Mouse (Mus musculus) Patski (cell line): ENCODE data around the gene Srr. TPM values are rescaled to one million over a fixed set of nuclear protein-coding genes. Genes with fewer than 3 reads are reported as not detected.

Experiments
- ATAC-seq: fragments of 100-300 bp; one replicate; pipeline ENCODE4 v1.8.0; 2021
- CTCF ChIA-PET: fragments of 350-600 bp; sonication (Branson Sonifier 250); formaldehyde crosslinking; loops from one replicate; lab custom pipeline; 2022; ENCODE audit warnings: inconsistent platforms; lab: Charles Lee
- POLR2A ChIA-PET: fragments of 350-600 bp; sonication (Branson Sonifier 250); formaldehyde crosslinking; loops from one replicate; lab custom pipeline; 2022; ENCODE audit warnings: antibody characterized with exemption, inconsistent platforms; lab: Charles Lee
- DNase-seq: peaks from one replicate; pipeline ENCODE4 v3.0.0-alpha.2; 2011; ENCODE audit warnings: low read depth, low spot score
- H3K27me3 ChIP-seq: fragments of 371-371 bp; one replicate; pipeline ENCODE4 v1.5.1; 2021
- CTCF ChIP-seq: fragments of 100-300 bp; IDR thresholded peaks from one replicate; pipeline ENCODE4 v1.5.1; 2021
- in situ Hi-C: fragments of 300-500 bp; cut with MboI; formaldehyde crosslinking; loops from 3 replicates; pipeline ENCODE4 v1.11.1; 2018; ENCODE audit warnings: low pct_unique_long_range_greater_than_20kb, mixed read lengths
- polyA plus RNA-seq: library from polyadenylated mRNA; unstranded; gene quantifications from one replicate; pipeline ENCODE4 v1.2.3, GENCODE M21; 2021

Srr gene
- polyA plus RNA-seq, 1 experiment from 2014 or later = 28.5 TPM

DNA sequence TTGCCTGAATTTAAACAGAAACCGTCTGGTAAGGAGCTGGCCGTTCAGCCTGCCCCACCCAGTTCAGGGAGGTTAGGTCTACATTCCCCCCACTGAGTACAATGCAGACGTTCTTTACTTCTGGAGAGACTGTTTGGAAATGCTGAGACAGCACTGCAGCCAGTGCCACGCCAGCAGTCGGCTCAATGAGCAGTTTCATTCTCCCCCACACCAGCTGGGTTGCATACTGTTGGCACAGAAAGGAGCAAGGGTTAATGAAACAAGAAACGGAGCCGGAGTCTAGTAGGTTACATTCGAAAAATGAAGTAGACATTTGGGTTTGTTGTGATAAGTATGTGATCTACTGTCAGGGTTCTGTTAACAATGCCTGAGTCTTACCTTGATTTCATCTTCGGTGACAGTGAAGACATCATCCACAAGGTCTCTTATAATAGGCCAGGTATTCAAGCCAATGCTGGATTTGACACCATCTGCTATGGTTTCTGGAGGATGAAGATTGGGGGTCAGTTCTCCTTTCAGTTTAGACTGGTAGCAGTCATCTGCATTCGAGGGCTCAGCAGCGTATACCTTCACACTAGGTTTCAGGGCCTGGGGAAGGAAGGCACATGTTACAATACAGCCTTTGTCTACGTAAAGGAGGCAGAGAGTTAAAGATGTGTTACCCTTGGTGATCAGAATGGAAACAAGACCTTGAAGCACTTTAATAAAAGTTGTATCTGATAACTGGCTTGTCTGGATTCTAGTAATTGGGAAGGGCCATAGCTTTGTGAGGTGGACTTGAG is 16.9 kb downstream of the Srr start:
- CTCF ChIA-PET = no interaction called here
- POLR2A ChIA-PET = no interaction called here
- in situ Hi-C loops = no loop called here
- ATAC-seq = no peak
- TF ChIP-seq CTCF = no peak
- no peaks in the 10 kb centered on the region for H3K27me3 ChIP-seq
- no peak for DNase-seq

DNA sequence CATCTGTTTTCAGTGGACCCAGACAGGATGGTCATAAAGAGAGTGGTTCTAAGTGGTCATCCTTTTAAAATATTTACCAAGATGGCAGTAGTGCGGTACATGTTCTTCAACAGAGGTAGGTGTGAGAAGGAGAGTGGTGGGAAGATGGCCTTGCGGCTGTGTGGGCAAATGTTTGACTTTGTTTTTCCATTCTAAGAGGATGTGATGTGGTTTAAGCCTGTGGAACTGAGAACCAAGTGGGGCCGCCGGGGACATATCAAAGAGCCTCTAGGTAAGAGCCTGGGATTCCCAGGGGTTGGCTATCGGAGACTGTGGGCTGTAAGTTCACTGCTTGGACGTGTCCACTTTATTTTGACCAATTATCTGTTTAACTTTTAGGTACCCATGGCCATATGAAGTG is 17.9 kb downstream of the Srr start:
- H3K27me3 ChIP-seq = no peaks in the 10 kb centered on the region
- no peak for TF ChIP-seq CTCF
- ChIA-PET POLR2A (no interaction called here), CTCF (no interaction called here)
- no peak for ATAC-seq
- in situ Hi-C loops = no loop called here
- no peak for DNase-seq

DNA sequence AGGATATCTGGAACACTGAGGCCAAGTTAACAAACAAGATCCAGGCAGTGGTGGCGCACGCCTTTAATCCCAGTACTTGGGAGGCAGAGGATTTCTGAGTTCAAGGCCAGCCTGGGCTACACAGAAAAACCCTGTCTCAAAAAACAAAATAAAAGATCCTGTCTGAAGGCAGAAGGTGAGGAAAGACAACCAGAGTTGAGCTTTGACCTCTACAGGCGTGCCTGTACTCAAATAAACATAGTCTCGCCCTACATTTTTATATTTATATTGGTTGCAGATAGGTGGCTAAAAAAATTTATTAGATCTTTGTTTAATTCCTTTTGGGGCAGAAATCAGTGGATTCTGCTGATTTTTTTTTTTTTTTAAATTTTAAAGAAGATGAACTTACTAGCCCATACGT is 23.3 kb downstream of the Srr start:
- no peak for ATAC-seq
- POLR2A ChIA-PET = interaction anchor here (0.6 kb wide), 1 partner anchor 62 kb away, joined by 3 read pairs; no protein-coding TSS in a partner anchor
- DNase-seq = no peak
- CTCF ChIA-PET = interaction anchor here (1.7 kb wide), 1 partner anchor 22 kb away, joined by 4 read pairs; no protein-coding TSS in a partner anchor
- no peak for TF ChIP-seq CTCF
- in situ Hi-C loops = no loop called here
- H3K27me3 ChIP-seq = no peaks in the 10 kb centered on the region

DNA sequence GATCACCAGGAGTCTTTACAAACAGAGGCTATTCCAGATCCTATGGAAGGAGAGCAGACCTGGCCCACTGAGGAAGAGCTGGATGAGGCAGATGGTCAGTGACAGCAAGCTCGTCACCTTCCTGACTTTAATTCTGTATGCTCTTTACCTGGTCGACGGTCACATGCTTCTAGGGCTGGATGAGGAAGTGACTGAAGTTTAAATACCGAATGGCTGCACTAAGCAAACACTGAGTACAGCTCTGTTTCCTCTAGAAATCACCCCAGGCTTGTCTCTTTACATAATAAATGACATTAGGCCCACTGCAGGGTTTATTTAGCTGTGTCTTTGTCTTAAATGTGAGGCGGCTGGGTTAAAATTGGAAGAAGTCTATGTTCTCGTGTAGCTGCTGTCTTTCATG is 24.2 kb downstream of the Srr start:
- CTCF ChIA-PET = interaction anchor here (1.7 kb wide), 1 partner anchor 23 kb away, joined by 4 read pairs; no protein-coding TSS in a partner anchor
- POLR2A ChIA-PET = no interaction called here
- DNase-seq (no peak), ATAC-seq (no peak)
- no peaks in the 10 kb centered on the region for H3K27me3 ChIP-seq
- in situ Hi-C loops = no loop called here
- TF ChIP-seq CTCF = no peak

DNA sequence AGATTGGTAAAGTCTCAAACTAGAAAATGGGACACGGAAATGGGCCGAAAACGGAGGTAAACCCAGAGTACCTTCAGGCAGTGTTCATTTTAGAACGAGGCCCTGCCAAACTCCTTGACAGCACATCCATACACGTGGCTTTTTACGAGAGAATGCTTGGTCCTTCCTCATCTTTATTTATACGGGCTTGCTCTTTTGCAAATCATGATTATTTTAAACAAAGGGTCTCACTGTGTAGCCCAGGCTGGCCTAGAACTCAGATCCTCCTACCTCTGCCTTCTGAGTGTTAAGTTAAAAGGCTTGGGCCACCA is 27.3 kb downstream of the Srr start:
- DNase-seq = no peak
- H3K27me3 ChIP-seq = no peaks in the 10 kb centered on the region
- TF ChIP-seq CTCF = no peak
- CTCF ChIA-PET = no interaction called here
- in situ Hi-C loops = no loop called here
- no peak for ATAC-seq
- POLR2A ChIA-PET = interaction anchor here (0.9 to 1.9 kb wide), 3 partner anchors 8 to 27 kb away, joined by 3 to 4 read pairs (median 3); partner anchors contain the start of genes Smg6 and Srr

DNA sequence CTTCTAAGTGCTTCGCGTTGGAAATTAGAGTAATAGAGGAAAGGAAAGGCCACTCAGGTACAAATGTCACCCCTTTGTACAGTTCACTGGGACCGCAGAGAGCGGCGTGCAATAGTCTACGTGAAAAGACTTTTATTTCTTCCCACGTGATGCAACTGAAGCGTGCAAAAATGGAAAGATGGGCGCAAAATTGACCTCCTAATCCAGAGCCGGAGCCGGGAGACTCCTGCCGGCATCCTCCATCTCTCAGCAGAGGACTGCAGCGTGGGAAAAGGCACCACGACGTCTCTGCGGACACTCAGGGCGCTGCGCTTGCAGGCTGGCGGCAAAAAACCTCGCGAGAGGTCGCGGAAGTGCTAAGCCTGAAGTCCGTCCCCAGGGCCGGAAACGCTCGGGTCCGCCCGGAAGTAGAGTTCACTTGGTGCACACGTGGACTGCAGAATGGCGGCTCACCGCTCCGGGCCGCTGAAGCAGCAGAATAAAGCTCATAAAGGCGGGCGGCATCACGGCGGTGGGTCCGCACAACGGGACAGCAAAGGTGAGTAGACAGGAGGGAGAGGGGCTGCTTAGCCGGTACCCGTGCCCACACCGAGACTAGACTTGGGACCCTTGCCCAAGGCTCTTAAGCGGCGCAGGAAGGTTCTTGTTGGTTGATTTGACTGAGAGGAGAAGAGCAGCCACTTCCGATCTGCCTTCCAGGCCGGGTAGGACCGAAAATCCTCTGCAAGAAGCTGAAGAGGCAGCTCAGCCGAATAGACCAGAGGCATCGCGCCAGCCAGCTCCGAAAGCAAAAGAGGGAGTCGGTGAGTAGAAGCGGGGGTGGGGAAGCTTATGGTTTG is 27.9 kb downstream of the Srr start, which contains the start of gene Tsr1:
Gene Tsr1, plus strand, starts transcription at position 394 of the 839 bp plus-strand sequence.
- no peak for TF ChIP-seq CTCF
- DNase-seq = no peak
- no peaks in the 10 kb centered on the region for H3K27me3 ChIP-seq
- CTCF ChIA-PET = no interaction called here
- ATAC-seq = peak; percentile 59
- in situ Hi-C loops = no loop called here
- POLR2A ChIA-PET = interaction anchor here (0.6 to 2.0 kb wide), 6 partner anchors 9 to 28 kb away, joined by 3 to 8 read pairs (median 3); partner anchors contain the start of genes Smg6 and Srr

DNA sequence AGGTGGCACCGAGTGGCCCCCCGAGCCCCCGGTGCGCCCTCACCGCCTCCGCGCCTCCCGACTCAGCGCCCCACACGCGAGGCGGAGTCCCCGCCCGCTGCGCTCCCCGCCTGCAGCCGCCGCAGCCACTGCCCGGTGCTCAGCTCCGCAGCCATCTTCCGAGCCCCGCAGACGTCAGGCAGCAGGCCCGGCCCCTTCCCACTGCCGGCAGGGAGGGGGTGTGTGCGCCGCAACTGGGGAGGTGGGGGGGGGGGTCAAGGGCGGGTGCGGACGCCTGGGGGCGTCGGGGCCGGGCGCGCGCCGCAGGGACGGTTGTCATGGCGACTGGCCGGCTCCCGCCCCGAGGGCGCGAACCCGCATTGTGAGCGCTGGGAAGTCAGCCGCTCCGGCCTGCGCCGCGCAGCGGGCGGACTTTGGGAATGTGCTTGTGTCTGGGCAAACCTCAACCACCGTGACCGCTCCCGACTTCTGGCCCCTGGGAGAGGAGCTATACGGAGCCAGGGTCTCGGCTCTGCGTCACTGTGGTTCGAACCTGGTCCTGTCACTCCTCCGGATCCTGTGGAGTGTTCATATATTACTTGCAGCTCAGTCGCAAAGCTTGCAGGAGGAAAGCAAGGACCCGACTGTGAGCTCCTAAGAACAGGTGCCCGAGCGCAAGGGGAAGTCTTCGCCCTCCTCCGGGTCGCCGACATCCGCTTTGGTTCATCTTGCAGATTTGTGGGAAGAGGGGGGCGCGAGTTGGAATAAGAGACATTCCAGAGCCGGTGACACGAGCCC is 28.7 kb downstream of the Srr start, which contains the start of gene Sgsm2:
Gene Sgsm2, minus strand, starts transcription at position 160 of the 777 bp plus-strand sequence.
- peak; percentile 45 for ATAC-seq
- in situ Hi-C loops = no loop called here
- no peaks in the 10 kb centered on the region for H3K27me3 ChIP-seq
- no peak for TF ChIP-seq CTCF
- CTCF ChIA-PET = no interaction called here
- DNase-seq = no peak
- POLR2A ChIA-PET = interaction anchor here (0.5 to 2.0 kb wide), 8 partner anchors 21 to 39 kb away, joined by 3 to 8 read pairs (median 4); partner anchors contain the start of genes Smg6 and Srr

DNA sequence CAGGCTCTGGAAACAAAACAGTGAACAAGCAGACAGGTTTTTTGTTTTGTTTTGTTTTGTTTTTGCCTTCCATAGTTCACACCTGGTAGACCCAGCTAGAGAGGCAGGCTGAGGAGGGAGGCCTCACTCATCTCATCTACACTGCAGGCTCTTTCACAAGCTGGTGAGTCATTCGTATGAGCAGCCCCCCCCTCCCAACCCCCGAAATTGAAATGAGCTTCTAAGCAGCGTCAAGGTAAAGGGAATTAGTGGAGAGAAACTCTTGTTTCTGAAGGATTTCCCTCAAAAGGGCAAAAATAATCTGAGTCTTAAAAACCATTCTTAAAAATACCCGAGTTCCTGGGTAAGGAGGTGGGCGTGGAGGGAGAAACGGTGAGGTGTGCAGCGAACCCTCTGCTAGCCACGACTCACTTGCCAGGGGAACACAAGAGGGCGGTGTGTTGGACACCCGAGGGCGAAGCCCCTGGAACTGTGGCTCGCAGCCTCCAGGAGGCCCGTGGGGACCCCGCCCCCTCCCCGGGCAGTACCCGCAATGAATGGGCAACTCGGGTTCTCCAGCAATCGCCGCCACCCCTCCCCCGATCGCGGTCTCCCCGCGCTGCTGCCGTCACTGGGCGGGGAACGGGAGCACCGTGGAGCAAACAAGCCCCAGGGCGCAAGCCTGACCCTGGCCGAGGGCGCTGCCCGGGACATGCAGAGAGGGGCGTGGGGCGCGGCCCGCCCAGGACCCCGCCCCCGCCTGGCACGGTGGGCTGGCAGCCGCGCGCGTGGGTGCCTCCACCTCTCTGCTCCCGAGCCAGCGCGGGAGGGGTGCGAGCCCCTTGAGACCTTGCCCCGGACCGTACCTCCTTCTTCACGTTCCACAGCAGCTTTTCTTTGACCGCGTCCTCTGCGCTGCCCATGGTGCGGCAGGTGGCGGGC is 29.5 kb downstream of the Srr start:
- CTCF ChIA-PET = interaction anchor here (0.9 to 1.3 kb wide), 8 partner anchors 13 to 54 kb away, joined by 3 to 4 read pairs (median 3); no protein-coding TSS in a partner anchor
- DNase-seq (no peak), ATAC-seq (peak; percentile 58)
- in situ Hi-C loops = no loop called here
- no peaks in the 10 kb centered on the region for H3K27me3 ChIP-seq
- POLR2A ChIA-PET = interaction anchor here (0.5 to 2.0 kb wide), 7 partner anchors 20 to 39 kb away, joined by 3 to 8 read pairs (median 3); no protein-coding TSS in a partner anchor
- TF ChIP-seq CTCF = peak; percentile 66

DNA sequence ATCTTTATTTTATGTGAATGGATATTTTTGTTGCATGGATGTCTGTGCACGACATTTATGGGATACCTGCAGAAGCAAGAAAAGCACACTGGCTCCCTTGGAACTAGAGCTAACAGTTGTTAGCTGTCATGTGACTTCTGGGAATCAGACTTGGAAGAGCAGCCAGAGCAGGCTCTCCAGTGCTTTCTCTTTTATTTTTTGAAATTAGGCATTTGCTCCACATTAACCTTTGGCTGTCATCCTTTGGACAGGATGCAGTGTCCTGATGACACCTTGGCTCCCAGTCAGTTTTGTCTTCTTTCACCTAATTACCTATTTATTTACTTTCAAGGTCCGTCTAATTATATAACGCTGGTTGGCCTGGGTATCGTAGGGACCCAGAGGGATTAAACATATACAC is 31.1 kb downstream of the Srr start:
- CTCF ChIA-PET = no interaction called here
- POLR2A ChIA-PET = interaction anchor here (0.6 kb wide), 1 partner anchor 15 kb away, joined by 3 read pairs; no protein-coding TSS in a partner anchor
- TF ChIP-seq CTCF = no peak
- ATAC-seq = no peak
- in situ Hi-C loops = no loop called here
- DNase-seq = no peak
- H3K27me3 ChIP-seq = no peaks in the 10 kb centered on the region
